Mouse (Mus musculus): ENCODE measurements around the gene Vps72.

GRCm38 (mm10) chr3:95171105-95171504, 60.3 kb downstream of the Vps72 start:
- TF ChIP-seq CTCF (IDR thresholded peaks at IDR 0.05; ENCODE audit: control insufficient read depth, insufficient read depth, insufficient read length), result no peak
- TF ChIP-seq MYOD1 (IDR thresholded peaks at IDR 0.05; ENCODE audit: control insufficient read depth, insufficient read length, low read depth), result no peak
- no peak for TF ChIP-seq USF1 (IDR thresholded peaks at IDR 0.05; ENCODE audit: low read depth)
- no peak for TF ChIP-seq MAX (IDR thresholded peaks at IDR 0.05)
- TF ChIP-seq CEBPB (IDR thresholded peaks at IDR 0.05; ENCODE audit: low read depth), result no peak
- TF ChIP-seq FOSL1 (IDR thresholded peaks at IDR 0.05; ENCODE audit: insufficient read depth, low read length, poor library complexity, severe bottlenecking), result no peak
- no peak for TF ChIP-seq MYOG (IDR thresholded peaks at IDR 0.05; ENCODE audit: control insufficient read depth, extremely low read depth, insufficient read length)

All from C2C12 (cell line).